Mouse (Mus musculus) ES-E14 (cell line): Measurements from ENCODE around the gene Kcnmb3. TPM values are rescaled to one million over a fixed set of nuclear protein-coding genes. Genes with fewer than 3 reads are reported as not detected.

Source experiments
- DNase-seq: peaks from one replicate; pipeline ENCODE4 v3.0.0-alpha.2; 2013; ENCODE audit warnings: low read depth, low spot score
- H3K27ac ChIP-seq: 2 replicates; pipeline ENCODE4 v1.5.1; 2012; ENCODE audit warnings: low read depth, mild to moderate bottlenecking, low read length, moderate library complexity, mixed read lengths; ENCODE audit not compliant: poor library complexity, insufficient read depth, severe bottlenecking
- H3K36me3 ChIP-seq: 2 replicates; pipeline ENCODE4 v1.6.1; 2012; ENCODE audit warnings: mild to moderate bottlenecking, low read length, moderate library complexity, mixed read lengths; ENCODE audit not compliant: control insufficient read depth, poor library complexity, insufficient read depth, severe bottlenecking
- H3K4me1 ChIP-seq, 2 experiments: fragments of 150-350 bp in 1 of 2; sonication (generic) in 1 of 2; 2 replicates each; pipeline ENCODE4 v1.6.1; 2012; ENCODE audit warnings: low read length in 2 of 2, mild to moderate bottlenecking in 1 of 2, mixed read lengths in 1 of 2; ENCODE audit not compliant: control insufficient read depth in 2 of 2, insufficient read depth in 2 of 2, poor library complexity in 1 of 2
- H3K4me3 ChIP-seq, 2 experiments: fragments of 150-350 bp in 1 of 2; sonication (generic) in 1 of 2; 2 replicates each; pipeline ENCODE4 v1.5.1; 2012; ENCODE audit warnings: low read length in 2 of 2, low read depth in 1 of 2, mild to moderate bottlenecking in 1 of 2, mixed read lengths in 1 of 2; ENCODE audit not compliant: insufficient read depth in 1 of 2, poor library complexity in 1 of 2, severe bottlenecking in 1 of 2
- H3K9ac ChIP-seq: 2 replicates; pipeline ENCODE4 v1.6.1; 2012; ENCODE audit warnings: low read depth, mild to moderate bottlenecking, low read length, mixed read lengths; ENCODE audit not compliant: poor library complexity, insufficient read depth, severe bottlenecking
- H3K9me3 ChIP-seq: fragments of 150-350 bp; sonication (generic); 2 replicates; pipeline ENCODE4 v1.6.1; 2012; ENCODE audit warnings: low read depth, mild to moderate bottlenecking, low read length; ENCODE audit not compliant: control insufficient read depth, insufficient read depth
- CHD2 ChIP-seq: IDR thresholded peaks from 2 replicates; pipeline ENCODE4 v1.6.1; 2014; ENCODE audit warnings: mild to moderate bottlenecking, low read depth, low read length, inconsistent platforms
- HCFC1 ChIP-seq: IDR thresholded peaks from 2 replicates; pipeline ENCODE4 v1.6.1; 2012; ENCODE audit warnings: low read length, inconsistent platforms, borderline replicate concordance; ENCODE audit not compliant: insufficient read depth
- MAFK ChIP-seq: IDR thresholded peaks from 2 replicates; pipeline ENCODE4 v1.6.1; 2014; ENCODE audit warnings: mild to moderate bottlenecking, low read depth, low read length, inconsistent platforms; ENCODE audit not compliant: insufficient read depth
- ZC3H11A ChIP-seq: IDR thresholded peaks from 2 replicates; pipeline ENCODE4 v1.6.1; 2012; ENCODE audit warnings: low read depth, mild to moderate bottlenecking, inconsistent platforms, low read length, borderline replicate concordance
- ZNF384 ChIP-seq: IDR thresholded peaks from 2 replicates; pipeline ENCODE4 v1.6.1; 2012; ENCODE audit warnings: low read depth, low read length, inconsistent platforms
- in situ Hi-C, 2 experiments: fragments of 600-800 bp; cut with MboI; formaldehyde crosslinking; loops; one replicate each; pipeline ENCODE4 v1.15.1; 2025; ENCODE audit warnings: low sequenced_read_pairs in 2 of 2, inconsistent platforms in 1 of 2; ENCODE audit not compliant: unreplicated experiment in 2 of 2
- total RNA-seq: library from RNA; depleted of rRNA; stranded (reverse); fragments of 300-350 nt; gene quantifications from 2 replicates; pipeline ENCODE4 v1.2.3, GENCODE M21; 2012

The Kcnmb3 gene
- total RNA-seq, 1 experiment: 0.13 TPM

DNA sequence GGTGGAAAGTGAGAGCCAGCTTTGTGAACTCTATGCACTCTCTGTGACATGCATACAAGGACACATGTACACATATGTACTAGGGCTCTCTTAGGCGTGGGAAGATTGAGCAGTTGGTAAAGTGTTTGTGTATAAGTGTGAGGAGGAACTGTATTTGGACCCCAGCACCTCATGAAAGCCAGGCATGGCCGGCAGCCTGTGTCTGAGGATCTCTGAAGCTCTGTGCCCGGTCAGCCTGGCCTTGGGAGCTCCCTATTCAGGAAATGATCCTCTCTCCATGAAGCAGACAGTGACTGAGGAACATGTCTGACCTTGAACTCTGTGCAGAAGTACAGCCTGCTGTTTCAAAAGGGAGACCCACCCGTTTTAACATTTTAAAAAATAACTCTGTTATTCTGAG is 53.3 kb downstream of the Kcnmb3 start:
- Histone ChIP-seq H3K4me3 (no peak overlapping the region), H3K9ac (no peak overlapping the region), H3K36me3 (peaks cover 8% of the 10 kb centered on the region), H3K9me3 (no peaks in the 10 kb centered on the region), H3K4me1 (no peaks in the 10 kb centered on the region), H3K27ac (no peak overlapping the region)
- DNase-seq: no peak
- in situ Hi-C loops: no loop called here
- TF ChIP-seq ZC3H11A: no peak

DNA sequence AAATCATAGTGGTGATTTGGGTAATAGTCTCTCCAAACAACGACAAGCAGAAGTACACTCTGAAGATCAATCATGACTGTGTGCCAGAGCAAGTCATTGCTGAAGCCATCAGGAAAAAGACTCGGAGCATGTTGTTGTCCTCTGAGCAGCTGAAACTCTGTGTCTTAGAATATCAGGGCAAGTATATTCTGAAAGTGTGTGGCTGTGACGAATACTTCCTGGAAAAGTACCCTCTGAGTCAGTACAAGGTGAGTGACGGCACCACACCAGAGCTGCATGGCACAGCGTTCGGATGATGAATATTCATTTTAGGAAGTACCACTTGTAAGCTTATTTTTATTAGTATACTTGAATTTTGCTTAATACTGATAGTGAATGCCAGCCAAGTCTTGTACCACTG is 54.2 kb downstream of the Kcnmb3 start:
- Histone ChIP-seq H3K36me3 (peaks cover 7% of the 10 kb centered on the region), H3K4me1 (peaks cover 0 to 2% of the 10 kb centered on the region in 2 experiments; a peak in 1 of 4 replicates), H3K4me3 (no peak overlapping the region), H3K27ac (no peak overlapping the region), H3K9ac (no peak overlapping the region), H3K9me3 (no peaks in the 10 kb centered on the region)
- in situ Hi-C loops: no loop called here
- DNase-seq: no peak
- no peak for TF ChIP-seq CHD2
- TF ChIP-seq HCFC1: no peak
- no peak for TF ChIP-seq ZC3H11A
- TF ChIP-seq MAFK: no peak
- TF ChIP-seq ZNF384: no peak

DNA sequence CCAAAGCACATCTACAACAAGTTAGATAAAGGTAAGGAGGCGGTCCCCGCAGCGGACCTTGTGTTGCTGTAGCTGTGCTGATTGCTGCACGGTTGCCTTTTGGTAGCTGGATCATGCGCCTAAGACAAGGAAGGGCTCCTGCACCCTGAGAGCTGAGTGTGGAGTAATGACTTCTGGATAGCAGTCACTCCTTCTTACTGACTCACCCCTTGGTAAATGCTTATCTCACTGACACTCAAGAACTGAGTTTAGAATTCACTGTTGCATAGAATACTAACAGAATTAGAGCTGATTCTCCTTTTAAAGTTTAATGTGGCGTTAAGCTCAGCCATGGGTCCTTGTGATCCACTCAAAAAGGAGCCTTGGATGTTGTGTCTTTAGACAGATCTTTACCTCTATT is 54.7 kb downstream of the Kcnmb3 start:
- TF ChIP-seq ZC3H11A: no peak
- no peak for TF ChIP-seq MAFK
- no peak for TF ChIP-seq HCFC1
- TF ChIP-seq ZNF384: no peak
- Histone ChIP-seq H3K36me3 (peaks cover 7% of the 10 kb centered on the region), H3K4me1 (peaks cover 0 to 2% of the 10 kb centered on the region in 2 experiments; a peak in 1 of 4 replicates), H3K9me3 (no peaks in the 10 kb centered on the region), H3K4me3 (no peak overlapping the region), H3K27ac (no peak overlapping the region), H3K9ac (no peak overlapping the region)
- in situ Hi-C loops: no loop called here
- DNase-seq: no peak

DNA sequence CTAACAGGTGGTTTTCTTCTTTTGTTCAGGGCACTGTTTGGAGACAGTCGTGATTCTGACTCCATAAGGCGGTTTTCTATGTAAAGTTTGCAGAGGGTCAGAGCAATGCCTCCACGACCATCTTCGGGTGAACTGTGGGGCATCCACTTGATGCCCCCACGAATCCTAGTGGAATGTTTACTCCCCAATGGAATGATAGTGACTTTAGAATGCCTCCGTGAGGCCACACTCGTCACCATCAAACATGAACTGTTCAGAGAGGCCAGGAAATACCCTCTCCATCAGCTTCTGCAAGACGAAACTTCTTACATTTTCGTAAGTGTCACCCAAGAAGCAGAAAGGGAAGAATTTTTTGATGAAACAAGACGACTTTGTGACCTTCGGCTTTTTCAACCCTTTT is 55.9 kb downstream of the Kcnmb3 start:
- no peak for DNase-seq
- H3K36me3 ChIP-seq: peaks cover 4% of the 10 kb centered on the region
- no peak overlapping the region for H3K4me3 ChIP-seq
- in situ Hi-C loops: no loop called here
- TF ChIP-seq ZC3H11A: no peak
- no peak for TF ChIP-seq CHD2
- TF ChIP-seq HCFC1: no peak
- TF ChIP-seq ZNF384: no peak
- no peak for TF ChIP-seq MAFK
- no peaks in the 10 kb centered on the region for H3K9me3 ChIP-seq
- no peak overlapping the region for H3K9ac ChIP-seq
- peaks cover 0 to 2% of the 10 kb centered on the region in 2 experiments; a peak in 1 of 4 replicates for H3K4me1 ChIP-seq
- no peak overlapping the region for H3K27ac ChIP-seq

DNA sequence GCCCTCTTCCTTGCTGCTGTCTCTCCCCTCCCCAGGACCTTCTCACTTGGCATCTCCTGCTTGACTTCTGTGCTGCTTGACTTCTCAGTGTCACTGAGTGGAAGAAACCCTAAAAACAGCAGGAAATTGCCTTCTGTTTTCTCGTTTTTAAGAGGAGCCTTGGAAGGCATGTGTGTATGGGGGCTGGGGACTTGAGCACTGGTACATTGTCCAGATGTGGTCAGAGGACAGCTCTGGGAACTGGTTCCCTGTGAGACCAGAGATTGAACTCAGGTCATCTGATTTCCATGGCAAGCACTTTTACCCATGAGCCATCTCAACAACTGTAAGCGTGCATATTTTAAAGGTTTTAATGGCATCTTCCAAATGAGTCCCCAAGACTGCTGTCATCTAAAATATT is 58.0 kb downstream of the Kcnmb3 start:
- in situ Hi-C loops: no loop called here
- H3K4me3 ChIP-seq: no peak overlapping the region
- DNase-seq: no peak
- peaks cover 0 to 2% of the 10 kb centered on the region in 2 experiments; a peak in 1 of 4 replicates for H3K4me1 ChIP-seq
- no peak overlapping the region for H3K9ac ChIP-seq
- no peak overlapping the region for H3K27ac ChIP-seq
- no peak for TF ChIP-seq CHD2
- no peak for TF ChIP-seq ZC3H11A
- TF ChIP-seq HCFC1: no peak
- no peak for TF ChIP-seq MAFK
- TF ChIP-seq ZNF384: no peak
- H3K9me3 ChIP-seq: no peaks in the 10 kb centered on the region
- H3K36me3 ChIP-seq: no peaks in the 10 kb centered on the region; the same call in none of the 2 replicates
